Mouse (Mus musculus) CD4-positive, CD25-positive, alpha-beta regulatory T cell, adult 2 months (primary cell): ENCODE results near the gene Entpd1.
"Not testable (repeated sequence)": the region's sequence is repeated elsewhere in the genome, so short reads cannot be mapped to it uniquely, and the experiment has no call there.

ENCODE experiments used
- DNase-seq: peaks from one replicate; pipeline ENCODE4 v3.0.0-alpha.2; 2012; ENCODE audit warnings: low read depth, low spot score

The Entpd1 gene

GRCm38 (mm10) chr19:40611830-40612506 is at the start of gene Entpd1, which contains the start of gene Tctn3:
TSS of gene Entpd1 (plus strand) at chr19:40612366.
TSS of gene Tctn3 (minus strand) at chr19:40612233.
- peak; percentile 98 for DNase-seq

GRCm38 (mm10) chr19:40563880-40564645 is 48.1 kb upstream of the Entpd1 start:
- DNase-seq, result no peak

- DNase-seq, result no peak
Measured at GRCm38 (mm10) chr19:40567616-40568015, 44.5 kb upstream of the Entpd1 start.

- no peak for DNase-seq
Measured at GRCm38 (mm10) chr19:40570726-40571125, 41.4 kb upstream of the Entpd1 start.

- DNase-seq, result no peak
Measured at GRCm38 (mm10) chr19:40575438-40575837, 36.7 kb upstream of the Entpd1 start.

DNA sequence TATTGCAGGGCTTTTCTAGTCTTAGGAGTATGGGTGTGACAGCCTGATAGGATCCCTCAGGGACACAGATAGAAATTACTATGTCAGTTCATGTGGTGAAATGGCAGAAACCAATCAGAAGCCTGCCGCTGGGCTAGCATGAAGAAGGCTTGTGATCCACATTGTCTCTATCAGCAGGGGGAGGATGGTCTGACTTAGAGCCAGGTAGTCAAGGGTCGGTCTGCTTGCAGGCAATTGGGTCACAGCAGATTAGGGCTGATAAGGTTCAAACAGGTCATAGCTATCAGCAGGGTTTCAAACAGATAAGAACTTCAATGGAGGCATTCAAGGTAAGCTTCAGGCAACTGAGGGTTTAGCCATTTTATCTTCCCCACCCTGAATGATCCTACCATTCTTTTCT is 31.3 kb upstream of the Entpd1 start:
- no peak for DNase-seq

- no peak for DNase-seq
Measured at GRCm38 (mm10) chr19:40581662-40582061, 30.5 kb upstream of the Entpd1 start.

GRCm38 (mm10) chr19:40586908-40587307 is 25.3 kb upstream of the Entpd1 start:
- no peak for DNase-seq

- peak; percentile 13 for DNase-seq
Measured at GRCm38 (mm10) chr19:40587491-40588292, 24.5 kb upstream of the Entpd1 start.

DNA sequence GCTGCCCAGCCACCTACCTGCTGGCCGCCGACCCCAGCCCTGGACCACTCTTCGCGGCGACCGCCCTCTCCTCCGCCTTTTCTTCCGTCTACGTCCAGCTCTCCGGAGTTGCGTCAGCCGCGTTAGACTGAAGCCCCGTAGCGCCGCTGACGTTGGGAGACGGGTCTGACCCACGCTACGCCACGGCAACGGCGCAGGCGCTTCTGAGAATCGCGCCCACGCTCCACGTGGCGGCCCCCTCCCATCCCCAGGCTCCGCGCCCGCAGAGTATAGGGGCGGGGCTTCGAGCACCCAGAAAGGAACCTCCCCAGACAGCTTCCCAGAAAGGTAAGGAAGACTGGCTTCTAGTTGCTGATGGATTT is 23.9 kb upstream of the Entpd1 start, which contains the start of gene Aldh18a1:
TSS of gene Aldh18a1 (minus strand) at position 171 of the 362 bp plus-strand sequence.
- DNase-seq, result peak; percentile 99

GRCm38 (mm10) chr19:40588847-40589529 is 23.2 kb upstream of the Entpd1 start:
- DNase-seq, result peak; percentile 95

DNA sequence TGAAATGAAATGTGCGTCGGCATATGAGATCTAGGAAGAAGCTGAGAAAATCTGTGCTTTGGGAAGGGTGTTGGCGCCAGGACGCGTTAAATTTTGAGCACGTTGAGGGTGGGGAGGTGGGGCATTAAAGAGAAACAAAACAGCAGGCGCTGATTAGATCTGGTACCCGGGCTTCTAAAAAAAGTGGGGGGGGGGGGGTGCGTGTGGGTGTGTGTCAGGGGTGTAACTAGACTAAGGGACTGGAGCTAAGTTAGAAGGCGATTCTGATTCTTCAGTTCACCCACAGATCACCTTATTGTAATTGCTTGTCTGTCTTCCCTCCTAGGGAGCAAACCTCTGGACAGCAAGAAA is 22.7 kb upstream of the Entpd1 start:
- DNase-seq, result no peak

GRCm38 (mm10) chr19:40595231-40595630 is 16.9 kb upstream of the Entpd1 start:
- DNase-seq, result no peak

DNA sequence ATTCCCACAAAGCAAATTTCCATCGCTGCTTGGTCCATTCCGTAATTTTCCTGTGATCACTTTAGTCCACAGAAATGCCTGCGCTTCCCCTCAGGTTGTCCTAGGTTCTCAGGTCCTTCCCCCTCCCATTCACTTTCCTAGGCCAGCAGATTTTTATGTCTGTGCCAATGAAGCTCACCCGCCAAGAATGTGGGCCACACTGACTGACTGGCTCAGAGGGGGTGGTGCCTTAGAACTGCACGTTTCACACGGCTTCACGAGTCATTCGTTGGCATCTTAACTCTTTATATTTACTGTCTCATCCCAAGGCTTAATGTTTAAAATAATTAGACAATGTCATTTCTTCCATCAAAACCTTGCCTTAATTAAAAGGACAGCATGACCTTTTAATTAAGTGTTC is 16.3 kb upstream of the Entpd1 start:
- no peak for DNase-seq

DNA sequence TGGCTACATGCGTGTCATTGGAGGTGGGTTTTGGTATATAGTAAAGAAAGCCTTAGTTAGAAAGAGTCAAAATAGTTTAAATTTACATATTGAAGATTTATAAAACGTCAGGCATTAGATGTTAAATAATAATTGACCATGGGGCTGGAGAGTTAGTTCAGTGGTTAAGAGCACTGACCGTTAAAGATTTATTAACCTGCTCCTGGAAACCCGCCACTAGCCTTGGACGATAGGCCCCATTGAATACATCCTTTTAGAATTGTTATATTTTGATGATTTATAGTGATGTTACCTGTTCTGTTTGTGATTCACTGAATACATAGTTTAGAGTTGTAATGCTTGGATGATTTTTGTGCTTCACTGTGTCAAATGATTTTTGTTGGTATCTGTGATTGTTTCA is 11.3 kb upstream of the Entpd1 start:
- DNase-seq, result not testable (repeated sequence)

DNA sequence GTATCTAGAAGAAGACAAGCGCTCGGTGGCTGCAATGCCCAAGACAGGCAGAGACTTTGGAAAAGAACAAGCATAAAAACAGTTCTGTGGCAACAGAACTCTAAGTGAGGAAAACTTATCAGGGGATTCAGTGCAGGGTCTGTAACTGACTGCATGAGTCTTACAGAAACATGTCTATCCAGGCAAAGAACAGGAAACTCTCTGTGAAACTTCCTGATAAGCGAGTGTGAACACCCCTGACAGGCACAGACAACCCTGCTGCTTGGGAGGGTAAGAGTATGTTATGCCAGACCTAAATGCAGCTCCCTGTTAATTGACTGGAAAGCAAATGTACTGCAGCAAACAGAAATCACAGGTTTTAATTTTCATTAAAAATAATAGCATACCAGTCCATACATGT is 10.3 kb upstream of the Entpd1 start:
- no peak for DNase-seq

- no peak for DNase-seq
Measured at GRCm38 (mm10) chr19:40605189-40605588, 7.0 kb upstream of the Entpd1 start.

DNA sequence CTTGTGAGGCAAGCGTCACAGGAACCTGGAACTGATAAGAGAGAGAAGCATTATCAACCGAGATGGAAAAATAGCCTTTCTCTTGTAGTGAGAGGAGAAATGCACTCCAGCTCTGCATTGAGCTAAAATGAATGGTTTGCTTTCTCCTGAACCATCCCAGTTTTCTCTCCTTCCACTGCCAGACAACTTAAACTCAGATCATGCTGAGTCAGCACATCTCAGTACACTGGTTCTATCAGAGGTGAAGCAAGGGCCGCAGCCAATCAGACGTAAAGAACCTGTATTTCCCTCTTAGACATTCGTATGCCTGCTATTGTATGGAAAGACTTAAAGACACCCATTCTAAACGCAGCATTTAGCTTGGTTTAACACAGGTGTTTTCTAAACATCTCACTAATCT is 4.5 kb upstream of the Entpd1 start:
- no peak for DNase-seq

- DNase-seq, result no peak
Measured at GRCm38 (mm10) chr19:40614811-40615210, 2.6 kb downstream of the Entpd1 start.

DNA sequence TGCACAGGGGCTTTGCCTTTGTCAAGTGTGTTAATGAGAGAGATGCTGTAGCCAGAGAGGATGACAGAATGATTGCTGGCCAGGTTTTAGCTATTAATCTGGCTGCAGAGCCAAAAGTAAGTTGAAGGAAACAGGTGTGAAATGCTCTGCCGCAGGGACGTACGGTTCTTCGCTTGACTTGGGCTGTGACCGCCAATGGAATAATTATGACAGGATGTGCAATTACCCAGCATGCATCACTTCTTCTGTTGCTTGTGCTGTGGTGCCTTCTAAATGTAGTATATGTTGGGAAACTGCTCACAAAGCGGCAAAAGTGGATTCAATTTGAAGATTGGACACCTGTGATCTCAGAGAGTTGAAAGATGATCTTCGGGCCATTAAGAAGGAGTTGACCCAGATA is 3.9 kb downstream of the Entpd1 start:
- DNase-seq, result peak; percentile 84

GRCm38 (mm10) chr19:40621616-40622015 is 9.4 kb downstream of the Entpd1 start:
- not testable (repeated sequence) for DNase-seq

GRCm38 (mm10) chr19:40625935-40626334 is 13.8 kb downstream of the Entpd1 start:
- no peak for DNase-seq
